Mouse (Mus musculus) small intestine, adult 2 months (tissue): ENCODE results near the gene Il17rc.

ENCODE experiments used
- CTCF ChIP-seq: fragments of 200-500 bp; IDR thresholded peaks from 2 replicates; pipeline ENCODE4 v1.5.1; 2012; ENCODE audit warnings: low read depth, mild to moderate bottlenecking, control low read depth, inconsistent platforms, low read length, moderate library complexity, mixed read lengths; ENCODE audit not compliant: insufficient replicate concordance, insufficient read length; ENCODE audit errors: extremely low read depth
- POLR2A ChIP-seq: fragments of 200-500 bp; IDR thresholded peaks from 2 replicates; pipeline ENCODE4 v1.6.1; 2012; ENCODE audit warnings: low read depth, mild to moderate bottlenecking, control low read depth, inconsistent platforms, low read length, moderate library complexity

GRCm38 (mm10) chr6:113471297-113471936, at the start of gene Il17rc:
- TF ChIP-seq POLR2A (peak; percentile 94), CTCF (no peak)
